Mouse (Mus musculus) cerebellum, postnatal 14 days (tissue): ENCODE measurements around the gene Ctdsp2.

ENCODE experiments used
- DNase-seq, 2 experiments: peaks; one replicate each; pipeline ENCODE4 v3.0.0; 2021; ENCODE audit warnings: mixed read lengths in 2 of 2

Gene Ctdsp2

GRCm38 (mm10) chr10:127043187-127043586 is 64.7 kb downstream of the Ctdsp2 start:
- DNase-seq = no peak

GRCm38 (mm10) chr10:127047954-127048353 is 69.4 kb downstream of the Ctdsp2 start, which contains the start of gene Cyp27b1:
Gene Cyp27b1, plus strand, starts transcription at chr10:127048250.
- DNase-seq = no peak

- no peak for DNase-seq
Observed at GRCm38 (mm10) chr10:127048608-127049394, 70.3 kb downstream of the Ctdsp2 start.
